Mouse (Mus musculus) cerebellum, adult 8-10 months (tissue): Measurements from ENCODE around the gene Kif19a.
A peak's percentile ranks its signal among the peaks of the same experiment; 100 is the strongest.

Source experiments
- DNase-seq: peaks from one replicate; pipeline ENCODE4 v3.0.0; 2022

The Kif19a gene

GRCm38 (mm10) chr11:114764820-114765818, at the start of gene Kif19a:
TSS of gene Kif19a (plus strand) at chr11:114765388.
- peak; percentile 41 for DNase-seq

GRCm38 (mm10) chr11:114715531-114715930, 49.7 kb upstream of the Kif19a start:
- no peak for DNase-seq

- DNase-seq, result no peak
These were observed 44.7 kb upstream of the Kif19a start for GRCm38 (mm10) chr11:114720535-114720934.

GRCm38 (mm10) chr11:114722438-114722837, 42.8 kb upstream of the Kif19a start:
- DNase-seq, result no peak

- DNase-seq, result no peak
These were observed 42.2 kb upstream of the Kif19a start for GRCm38 (mm10) chr11:114723030-114723429.

- peak; percentile 38 for DNase-seq
These were observed 40.2 kb upstream of the Kif19a start for GRCm38 (mm10) chr11:114724787-114725590.

- peak; percentile 51 for DNase-seq
These were observed 38.0 kb upstream of the Kif19a start, which contains the start of gene Dnaic2 for GRCm38 (mm10) chr11:114726965-114727825. TSS of gene Dnaic2 (plus strand) at chr11:114727408.

- DNase-seq, result no peak
These were observed 37.4 kb upstream of the Kif19a start for GRCm38 (mm10) chr11:114727826-114728186.

- no peak for DNase-seq
These were observed 36.9 kb upstream of the Kif19a start for GRCm38 (mm10) chr11:114728333-114728732.

GRCm38 (mm10) chr11:114729832-114730363, 35.3 kb upstream of the Kif19a start:
- DNase-seq, result no peak

- DNase-seq, result no peak
These were observed 33.5 kb upstream of the Kif19a start for GRCm38 (mm10) chr11:114731711-114732110.

GRCm38 (mm10) chr11:114732890-114733289, 32.3 kb upstream of the Kif19a start:
- DNase-seq, result no peak

- no peak for DNase-seq
These were observed 29.1 kb upstream of the Kif19a start for GRCm38 (mm10) chr11:114736111-114736510.

GRCm38 (mm10) chr11:114736913-114737624, 28.1 kb upstream of the Kif19a start:
- DNase-seq, result peak; percentile 71

- DNase-seq, result no peak
These were observed 24.6 kb upstream of the Kif19a start for GRCm38 (mm10) chr11:114740598-114740997.

GRCm38 (mm10) chr11:114741451-114741850, 23.7 kb upstream of the Kif19a start:
- no peak for DNase-seq

GRCm38 (mm10) chr11:114745134-114745533, 20.1 kb upstream of the Kif19a start:
- peak; percentile 97 for DNase-seq

- DNase-seq, result no peak
These were observed 17.5 kb upstream of the Kif19a start for GRCm38 (mm10) chr11:114747564-114748138.

- DNase-seq, result no peak
These were observed 4.7 kb downstream of the Kif19a start for GRCm38 (mm10) chr11:114769911-114770310.

GRCm38 (mm10) chr11:114771896-114772295, 6.7 kb downstream of the Kif19a start:
- no peak for DNase-seq

GRCm38 (mm10) chr11:114780076-114780475, 14.9 kb downstream of the Kif19a start:
- no peak for DNase-seq
